Mouse (Mus musculus): Measurements from ENCODE around the gene Timm8a1. TPM values are rescaled to one million over a fixed set of nuclear protein-coding genes. Genes with fewer than 3 reads are reported as not detected.
"Not testable (repeated sequence)": the region's sequence is repeated elsewhere in the genome, so short reads cannot be mapped to it uniquely, and the experiment has no call there.

Timm8a1 gene
- polyA plus RNA-seq, 1 experiment: 18.9 TPM

- Histone ChIP-seq H3K27ac (ENCODE audit: insufficient read depth, low read length) (no peak overlapping the region), H3K27me3 (ENCODE audit: control insufficient read depth, insufficient read depth, low read length) (no peaks in the 10 kb centered on the region), H3K4me3 (replicated peaks; ENCODE audit: insufficient read depth, low read depth, low read length) (no peak overlapping the region), H3K4me1 (ENCODE audit: control insufficient read depth, insufficient read depth, low read length) (no peaks in the 10 kb centered on the region)
- TF ChIP-seq CTCF (IDR thresholded peaks at IDR 0.05; ENCODE audit: borderline replicate concordance, insufficient read depth, low read depth, low read length) (no peak), POLR2A (IDR thresholded peaks at IDR 0.05; ENCODE audit: borderline replicate concordance, insufficient read depth, low read length) (no peak)
- no peak for DNase-seq
- 85% methylated on average over 4 of the region's 4 CpGs for WGBS
Observed at GRCm38 (mm10) chrX:134547330-134547729, 5.7 kb upstream of the Timm8a1 start.

DNA sequence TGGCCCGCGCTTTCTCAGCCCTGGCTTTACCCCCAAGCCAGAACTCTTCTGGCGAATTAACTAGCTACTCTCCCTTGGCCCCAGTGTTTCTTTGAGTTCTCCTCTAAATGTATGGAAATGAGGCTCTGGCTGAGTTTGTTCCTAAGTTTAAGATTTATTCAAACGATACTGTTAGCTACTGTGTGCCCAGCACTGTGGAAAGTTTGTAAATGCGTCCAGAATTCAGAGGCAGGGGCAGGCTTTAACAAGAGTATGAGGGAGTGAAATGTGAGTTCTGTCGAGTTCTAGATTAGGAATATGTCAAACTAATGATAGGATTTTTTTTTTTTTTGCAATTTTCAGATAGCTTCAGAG lies 267 bp upstream of the Timm8a1 start:
- Histone ChIP-seq H3K27me3 (ENCODE audit: control insufficient read depth, insufficient read depth, low read length) (no peaks in the 10 kb centered on the region), H3K4me3 (replicated peaks; ENCODE audit: insufficient read depth, low read depth, low read length) (peak overlapping the region; percentile 91), H3K4me1 (ENCODE audit: control insufficient read depth, insufficient read depth, low read length) (no peaks in the 10 kb centered on the region), H3K27ac (ENCODE audit: insufficient read depth, low read length) (no peak overlapping the region)
- TF ChIP-seq CTCF (IDR thresholded peaks at IDR 0.05; ENCODE audit: borderline replicate concordance, insufficient read depth, low read depth, low read length): no peak
- TF ChIP-seq POLR2A (IDR thresholded peaks at IDR 0.05; ENCODE audit: borderline replicate concordance, insufficient read depth, low read length): no peak
- WGBS: 19% methylated on average over 6 of the region's 6 CpGs
- DNase-seq: no peak

- Histone ChIP-seq H3K27ac (ENCODE audit: insufficient read depth, low read length) (no peak overlapping the region), H3K4me3 (replicated peaks; ENCODE audit: insufficient read depth, low read depth, low read length) (peak overlapping the region; percentile 91), H3K27me3 (ENCODE audit: control insufficient read depth, insufficient read depth, low read length) (no peaks in the 10 kb centered on the region), H3K4me1 (ENCODE audit: control insufficient read depth, insufficient read depth, low read length) (no peaks in the 10 kb centered on the region)
- peak in 1 of 2 experiments; percentile 2 for DNase-seq
- TF ChIP-seq CTCF (IDR thresholded peaks at IDR 0.05; ENCODE audit: borderline replicate concordance, insufficient read depth, low read depth, low read length) (no peak), POLR2A (IDR thresholded peaks at IDR 0.05; ENCODE audit: borderline replicate concordance, insufficient read depth, low read length) (no peak)
- 12% methylated on average over 12 of the region's 12 CpGs for WGBS
Observed at GRCm38 (mm10) chrX:134540414-134541135, 1.1 kb downstream of the Timm8a1 start.

- not testable (repeated sequence) for H3K4me1 ChIP-seq (ENCODE audit: control insufficient read depth, insufficient read depth, low read length); H3K4me3 ChIP-seq (replicated peaks; ENCODE audit: insufficient read depth, low read depth, low read length); H3K27ac ChIP-seq (ENCODE audit: insufficient read depth, low read length); H3K27me3 ChIP-seq (ENCODE audit: control insufficient read depth, insufficient read depth, low read length); DNase-seq
- 93% methylated on average over 10 of the region's 10 CpGs for WGBS
Observed at GRCm38 (mm10) chrX:134539795-134540194, 1.9 kb downstream of the Timm8a1 start.

DNA sequence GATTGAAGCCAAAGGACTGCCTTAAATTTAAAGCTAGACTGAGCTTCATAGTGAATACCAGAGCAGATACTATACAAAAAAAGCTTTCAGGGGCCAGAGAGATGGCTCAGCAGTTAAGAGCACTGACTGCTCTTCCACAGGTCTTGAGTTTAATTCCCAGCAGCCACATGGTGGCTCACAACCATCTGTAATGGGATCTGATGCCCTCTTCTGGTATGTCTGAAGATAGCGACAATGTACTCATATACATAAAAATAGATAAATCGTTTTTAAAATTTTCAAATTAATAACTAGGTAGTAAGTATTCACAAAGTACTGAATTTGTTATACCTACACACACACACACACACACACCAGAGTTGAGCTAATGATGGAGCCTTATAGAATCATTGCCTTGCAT lies 8.3 kb downstream of the Timm8a1 start:
- TF ChIP-seq POLR2A (IDR thresholded peaks at IDR 0.05; ENCODE audit: borderline replicate concordance, insufficient read depth, low read length) (no peak), CTCF (IDR thresholded peaks at IDR 0.05; ENCODE audit: borderline replicate concordance, insufficient read depth, low read depth, low read length) (no peak)
- no peak for DNase-seq
- no peak overlapping the region for H3K4me3 ChIP-seq (replicated peaks; ENCODE audit: insufficient read depth, low read depth, low read length)
- H3K4me1 ChIP-seq (ENCODE audit: control insufficient read depth, insufficient read depth, low read length): no peaks in the 10 kb centered on the region
- no peaks in the 10 kb centered on the region for H3K27me3 ChIP-seq (ENCODE audit: control insufficient read depth, insufficient read depth, low read length)
- H3K27ac ChIP-seq (ENCODE audit: insufficient read depth, low read length): no peak overlapping the region
- 96% methylated on average over 2 of the region's 2 CpGs for WGBS

DNA sequence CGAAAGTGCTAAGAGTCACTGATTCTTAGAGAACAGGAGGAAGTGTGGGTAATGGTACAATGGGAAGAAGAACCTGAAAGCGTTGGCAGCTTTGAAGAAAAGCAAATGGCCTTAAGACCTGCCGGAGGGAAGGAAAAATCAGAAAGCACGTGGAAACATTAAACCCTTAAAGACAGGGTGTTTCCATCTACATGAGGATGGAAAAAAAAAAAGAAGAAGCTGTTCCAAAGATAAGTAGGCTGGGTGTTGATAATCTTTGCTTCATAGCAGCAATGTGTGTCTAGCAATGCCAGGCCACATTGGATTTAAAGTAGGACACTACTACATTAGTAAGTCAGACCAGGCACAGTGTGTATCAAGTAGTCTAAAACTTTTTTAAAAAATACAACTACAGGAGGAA lies 16.4 kb downstream of the Timm8a1 start:
- Histone ChIP-seq H3K4me1 (ENCODE audit: control insufficient read depth, insufficient read depth, low read length) (no peaks in the 10 kb centered on the region), H3K27me3 (ENCODE audit: control insufficient read depth, insufficient read depth, low read length) (no peaks in the 10 kb centered on the region), H3K27ac (ENCODE audit: insufficient read depth, low read length) (no peak overlapping the region), H3K4me3 (replicated peaks; ENCODE audit: insufficient read depth, low read depth, low read length) (no peak overlapping the region)
- TF ChIP-seq CTCF (IDR thresholded peaks at IDR 0.05; ENCODE audit: borderline replicate concordance, insufficient read depth, low read depth, low read length): no peak
- no peak for TF ChIP-seq POLR2A (IDR thresholded peaks at IDR 0.05; ENCODE audit: borderline replicate concordance, insufficient read depth, low read length)
- 91% methylated on average over 4 of the region's 4 CpGs for WGBS
- no peak for DNase-seq

DNA sequence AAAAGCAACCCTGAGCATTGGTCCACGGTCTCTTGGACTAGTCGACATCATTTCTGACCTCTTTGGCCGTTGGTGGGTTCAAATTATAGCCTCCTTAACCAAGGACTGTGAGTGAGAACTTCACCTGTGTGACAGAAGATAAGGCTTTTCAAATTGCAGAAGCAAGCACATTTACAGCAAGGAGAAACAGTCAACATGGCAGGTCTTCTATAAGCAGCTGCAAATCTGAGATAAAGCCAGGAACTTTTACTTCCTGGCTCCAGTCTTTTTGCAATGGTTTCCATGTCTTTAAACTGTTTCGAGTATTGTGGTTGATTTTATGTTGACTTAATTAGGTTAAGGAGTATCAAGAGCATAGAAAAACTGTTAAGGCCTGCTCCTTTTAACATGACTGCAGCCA lies 17.9 kb downstream of the Timm8a1 start:
- Histone ChIP-seq H3K4me1 (ENCODE audit: control insufficient read depth, insufficient read depth, low read length) (no peaks in the 10 kb centered on the region), H3K27me3 (ENCODE audit: control insufficient read depth, insufficient read depth, low read length) (no peaks in the 10 kb centered on the region), H3K27ac (ENCODE audit: insufficient read depth, low read length) (no peak overlapping the region), H3K4me3 (replicated peaks; ENCODE audit: insufficient read depth, low read depth, low read length) (no peak overlapping the region)
- no peak for TF ChIP-seq POLR2A (IDR thresholded peaks at IDR 0.05; ENCODE audit: borderline replicate concordance, insufficient read depth, low read length)
- TF ChIP-seq CTCF (IDR thresholded peaks at IDR 0.05; ENCODE audit: borderline replicate concordance, insufficient read depth, low read depth, low read length): no peak
- DNase-seq: no peak
- WGBS: 78% methylated on average over 4 of the region's 4 CpGs

DNA sequence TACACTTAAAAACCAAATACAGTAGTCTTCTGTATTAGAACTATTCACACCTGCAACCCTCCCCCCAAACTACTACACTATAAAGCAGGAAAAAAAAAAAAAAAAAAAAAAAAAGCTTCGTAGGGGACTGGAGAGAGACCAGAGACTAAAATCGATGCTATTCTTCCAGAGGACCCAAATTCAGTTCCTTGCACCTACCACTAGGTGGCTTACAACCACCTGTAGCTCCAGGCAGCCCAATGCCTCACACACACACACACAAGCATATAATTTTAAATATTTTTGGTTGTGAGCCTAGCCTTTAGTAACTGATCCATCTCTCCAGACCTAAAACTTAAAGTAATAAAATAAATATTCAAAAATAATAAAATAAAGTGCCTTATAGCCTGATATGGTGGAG lies 32.2 kb downstream of the Timm8a1 start:
- Histone ChIP-seq H3K27me3 (ENCODE audit: control insufficient read depth, insufficient read depth, low read length) (no peaks in the 10 kb centered on the region), H3K27ac (ENCODE audit: insufficient read depth, low read length) (no peak overlapping the region), H3K4me1 (ENCODE audit: control insufficient read depth, insufficient read depth, low read length) (no peaks in the 10 kb centered on the region), H3K4me3 (replicated peaks; ENCODE audit: insufficient read depth, low read depth, low read length) (no peak overlapping the region)
- no peak for DNase-seq
- peak; percentile 55; the same call in 1 of the 2 replicates for TF ChIP-seq CTCF (IDR thresholded peaks at IDR 0.05; ENCODE audit: borderline replicate concordance, insufficient read depth, low read depth, low read length)
- no peak for TF ChIP-seq POLR2A (IDR thresholded peaks at IDR 0.05; ENCODE audit: borderline replicate concordance, insufficient read depth, low read length)
- 14% methylated on average over 2 of the region's 2 CpGs for WGBS

All from cerebellum, adult 2 months (tissue).